Mouse (Mus musculus): ENCODE measurements at regions not wholly inside any gene's neighbourhood (a gene's known extent, or its start where the extent isn't known, plus 50 kb on each side); places are given as distances from the start of the nearest gene placed in this dataset.

DNA sequence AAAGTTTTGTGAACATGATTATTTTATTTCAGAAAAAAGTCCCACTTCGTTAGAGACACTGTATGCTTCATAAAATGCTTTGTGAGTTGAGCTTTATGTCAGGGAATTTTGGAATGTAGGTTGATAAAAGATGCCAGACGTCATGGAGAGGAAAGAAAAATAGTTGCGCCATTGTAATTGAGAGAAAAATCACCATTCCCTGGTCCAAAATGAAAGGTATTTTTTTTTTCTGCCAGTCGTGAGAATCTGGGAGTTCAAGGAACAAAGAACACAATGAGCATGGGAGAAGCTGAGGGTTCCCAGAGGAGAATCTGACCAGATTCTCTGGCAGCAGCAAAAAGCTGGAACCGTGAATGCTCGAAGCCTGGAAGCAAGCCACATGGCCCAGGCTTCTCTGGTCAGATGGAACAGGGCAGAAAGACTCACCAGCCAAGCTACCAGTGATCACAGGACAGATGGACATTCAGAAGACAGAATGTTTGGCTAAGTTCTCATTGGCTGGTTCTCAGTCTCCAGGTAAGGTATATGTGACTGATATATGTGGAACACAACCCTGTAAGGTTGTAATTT lies 247.5 kb downstream of the Dnajb9 start:
- Histone ChIP-seq H3K4me3 (ENCODE audit: low read depth, low read length) (no peak overlapping the region), H3K9ac (ENCODE audit: low read length) (no peak overlapping the region), H3K36me3 (ENCODE audit: control insufficient read depth, insufficient read depth, low read length) (no peaks in the 10 kb centered on the region), H3K4me2 (replicated peaks; ENCODE audit: low read depth) (no peak overlapping the region), H3K4me1 (replicated peaks; ENCODE audit: control insufficient read depth, insufficient read depth) (no peaks in the 10 kb centered on the region), H3K9me3 (ENCODE audit: control insufficient read depth, low read length) (no peaks in the 10 kb centered on the region), H3K27ac (replicated peaks) (no peak overlapping the region), H3K27me3 (ENCODE audit: control insufficient read depth, insufficient read depth, low read length) (no peaks in the 10 kb centered on the region)
- 69% methylated on average over 6 of the region's 6 CpGs for WGBS
- TF ChIP-seq EP300 (optimal IDR thresholded peaks at IDR 0.05) (no peak), CTCF (IDR thresholded peaks at IDR 0.05; ENCODE audit: low read depth) (no peak)
- DNase-seq (ENCODE audit: low spot score), result no peak
- no peak for ATAC-seq (ENCODE audit: low FRiP score, low TSS enrichment)

DNA sequence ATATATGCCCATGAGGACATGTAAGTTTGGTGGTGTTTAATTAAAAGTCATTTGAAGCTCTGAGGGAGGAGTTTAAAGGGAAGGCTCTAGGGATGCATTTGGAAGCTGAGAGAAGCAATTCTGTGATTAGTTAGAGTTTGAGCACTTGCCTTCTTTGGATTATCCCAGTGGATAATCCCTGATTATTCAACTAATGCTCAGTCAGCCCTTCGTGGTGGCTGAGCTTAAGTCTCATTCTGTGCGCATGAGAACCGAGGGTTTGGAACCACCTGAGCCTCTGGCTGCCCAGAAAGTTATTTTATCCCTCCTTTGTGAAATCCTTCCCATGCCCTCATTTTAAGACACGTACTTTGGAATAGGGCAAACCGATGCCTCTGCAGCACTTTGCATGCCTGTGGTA lies 285.9 kb downstream of the Dnajb9 start:
- no peak for TF ChIP-seq CTCF (IDR thresholded peaks at IDR 0.05; ENCODE audit: low read depth)
- TF ChIP-seq EP300 (optimal IDR thresholded peaks at IDR 0.05), result no peak
- WGBS, result 68% methylated on average over 5 of the region's 5 CpGs
- Histone ChIP-seq H3K27me3 (ENCODE audit: control insufficient read depth, insufficient read depth, low read length) (no peaks in the 10 kb centered on the region), H3K27ac (replicated peaks) (no peak overlapping the region), H3K9ac (ENCODE audit: low read length) (no peak overlapping the region), H3K36me3 (ENCODE audit: control insufficient read depth, insufficient read depth, low read length) (no peaks in the 10 kb centered on the region), H3K9me3 (ENCODE audit: control insufficient read depth, low read length) (no peaks in the 10 kb centered on the region), H3K4me1 (replicated peaks; ENCODE audit: control insufficient read depth, insufficient read depth) (no peaks in the 10 kb centered on the region), H3K4me2 (replicated peaks; ENCODE audit: low read depth) (no peak overlapping the region), H3K4me3 (ENCODE audit: low read depth, low read length) (no peak overlapping the region)
- no peak for ATAC-seq (ENCODE audit: low FRiP score, low TSS enrichment)
- DNase-seq (ENCODE audit: low spot score), result no peak

DNA sequence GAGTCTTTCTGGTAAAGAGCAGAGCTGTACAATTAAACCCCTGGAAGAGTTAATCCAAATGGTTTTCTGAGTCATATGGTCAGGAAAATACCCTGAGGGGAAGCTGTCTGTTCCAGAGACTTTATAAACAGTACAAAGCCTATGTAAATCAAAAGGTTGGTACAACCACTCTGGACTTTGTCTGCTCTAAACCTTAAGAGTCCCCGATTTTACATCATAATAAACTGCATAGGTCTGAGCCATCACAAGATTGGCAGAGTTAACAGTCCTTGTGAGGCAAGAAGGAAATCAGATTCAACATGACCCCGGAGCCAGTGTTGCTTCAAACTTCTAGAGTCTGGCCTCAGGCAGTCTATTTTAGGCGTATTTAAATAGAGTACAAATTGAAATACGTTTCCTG lies 289.7 kb downstream of the Dnajb9 start:
- DNase-seq (ENCODE audit: low spot score) (no peak), ATAC-seq (ENCODE audit: low FRiP score, low TSS enrichment) (no peak)
- H3K9me3 ChIP-seq (ENCODE audit: control insufficient read depth, low read length), result no peaks in the 10 kb centered on the region
- no peaks in the 10 kb centered on the region for H3K4me1 ChIP-seq (replicated peaks; ENCODE audit: control insufficient read depth, insufficient read depth)
- no peak overlapping the region for H3K4me2 ChIP-seq (replicated peaks; ENCODE audit: low read depth)
- no peaks in the 10 kb centered on the region for H3K27me3 ChIP-seq (ENCODE audit: control insufficient read depth, insufficient read depth, low read length)
- H3K4me3 ChIP-seq (ENCODE audit: low read depth, low read length), result no peak overlapping the region
- TF ChIP-seq EP300 (optimal IDR thresholded peaks at IDR 0.05) (no peak), CTCF (IDR thresholded peaks at IDR 0.05; ENCODE audit: low read depth) (no peak)
- H3K27ac ChIP-seq (replicated peaks), result no peak overlapping the region
- no peaks in the 10 kb centered on the region for H3K36me3 ChIP-seq (ENCODE audit: control insufficient read depth, insufficient read depth, low read length)
- H3K9ac ChIP-seq (ENCODE audit: low read length), result no peak overlapping the region
- WGBS, result 35% methylated on average over 4 of the region's 4 CpGs

DNA sequence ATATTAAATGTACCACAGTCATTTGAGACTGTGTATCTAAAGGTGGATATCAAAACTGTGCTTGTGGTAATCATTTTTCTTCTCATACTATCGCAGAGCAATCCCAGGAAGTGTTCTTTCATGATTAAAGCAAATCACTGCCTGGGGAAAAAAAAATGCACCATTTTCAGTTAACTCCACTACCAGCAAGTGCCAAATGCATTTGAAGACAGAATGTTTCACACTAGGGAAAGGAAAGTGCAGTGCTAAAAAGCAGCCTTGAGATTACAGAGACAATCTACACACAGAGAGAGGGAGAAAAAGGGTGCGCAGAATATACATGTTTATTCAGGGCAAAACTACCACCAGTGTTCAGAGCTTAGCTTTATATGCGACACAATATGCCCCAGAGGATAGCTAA lies 291.0 kb downstream of the Dnajb9 start:
- 47% methylated on average over 3 of the region's 3 CpGs for WGBS
- TF ChIP-seq CTCF (IDR thresholded peaks at IDR 0.05; ENCODE audit: low read depth) (no peak), EP300 (optimal IDR thresholded peaks at IDR 0.05) (no peak)
- ATAC-seq (ENCODE audit: low FRiP score, low TSS enrichment), result no peak

DNA sequence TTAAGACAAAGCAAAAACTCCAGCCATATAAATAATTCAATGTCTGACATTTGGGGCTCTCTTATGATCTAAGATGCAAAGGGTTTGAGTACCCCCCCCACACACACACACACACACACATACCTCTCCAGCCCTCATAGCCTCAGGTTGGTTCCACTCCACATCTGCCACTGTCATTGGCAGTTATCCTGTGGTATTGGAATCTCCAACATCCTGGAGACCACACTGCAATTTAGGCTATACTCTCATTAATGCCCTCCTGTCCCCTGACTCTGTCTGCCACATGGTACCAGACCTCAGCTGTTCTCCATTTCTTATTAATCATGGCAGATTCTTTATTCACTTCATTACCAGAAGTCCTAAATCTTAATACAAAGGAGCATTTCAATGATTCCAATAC lies 293.3 kb downstream of the Dnajb9 start:
- Histone ChIP-seq H3K27me3 (ENCODE audit: control insufficient read depth, insufficient read depth, low read length) (no peaks in the 10 kb centered on the region), H3K9ac (ENCODE audit: low read length) (no peak overlapping the region), H3K27ac (replicated peaks) (no peak overlapping the region), H3K4me2 (replicated peaks; ENCODE audit: low read depth) (no peak overlapping the region), H3K9me3 (ENCODE audit: control insufficient read depth, low read length) (no peaks in the 10 kb centered on the region), H3K36me3 (ENCODE audit: control insufficient read depth, insufficient read depth, low read length) (no peaks in the 10 kb centered on the region), H3K4me3 (ENCODE audit: low read depth, low read length) (no peak overlapping the region), H3K4me1 (replicated peaks; ENCODE audit: control insufficient read depth, insufficient read depth) (no peaks in the 10 kb centered on the region)
- TF ChIP-seq EP300 (optimal IDR thresholded peaks at IDR 0.05) (no peak), CTCF (IDR thresholded peaks at IDR 0.05; ENCODE audit: low read depth) (no peak)
- no peak for ATAC-seq (ENCODE audit: low FRiP score, low TSS enrichment)
- DNase-seq (ENCODE audit: low spot score), result no peak

More for the DNA sequence above, 291.0 kb downstream of the Dnajb9 start:
- Histone ChIP-seq H3K9me3 (ENCODE audit: control insufficient read depth, low read length) (no peaks in the 10 kb centered on the region), H3K4me3 (ENCODE audit: low read depth, low read length) (no peak overlapping the region), H3K27me3 (ENCODE audit: control insufficient read depth, insufficient read depth, low read length) (no peaks in the 10 kb centered on the region), H3K4me1 (replicated peaks; ENCODE audit: control insufficient read depth, insufficient read depth) (no peaks in the 10 kb centered on the region), H3K4me2 (replicated peaks; ENCODE audit: low read depth) (no peak overlapping the region), H3K27ac (replicated peaks) (no peak overlapping the region), H3K36me3 (ENCODE audit: control insufficient read depth, insufficient read depth, low read length) (no peaks in the 10 kb centered on the region), H3K9ac (ENCODE audit: low read length) (no peak overlapping the region)
- no peak for DNase-seq (ENCODE audit: low spot score)

DNA sequence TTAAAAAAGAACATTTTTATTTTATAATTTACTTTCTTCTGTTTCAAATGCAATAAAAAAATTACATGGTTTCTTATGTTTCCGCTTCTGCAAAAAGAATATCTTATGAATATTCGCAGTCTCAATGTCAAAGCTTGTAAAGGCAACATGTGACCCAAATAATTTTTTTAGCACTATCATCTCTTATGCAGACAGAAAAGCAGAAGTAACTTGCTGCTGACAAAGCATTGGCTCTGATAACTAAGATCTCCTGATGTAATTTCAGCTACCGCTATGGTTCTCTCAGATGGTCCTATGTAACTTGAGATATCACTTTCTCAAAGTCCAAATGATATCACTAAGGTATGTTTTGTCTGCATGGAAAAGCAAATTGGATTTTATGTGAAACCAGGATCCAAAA lies 310.9 kb downstream of the Dnajb9 start:
- 85% methylated on average over 3 of the region's 3 CpGs for WGBS
- DNase-seq (ENCODE audit: low spot score) (no peak), ATAC-seq (ENCODE audit: low FRiP score, low TSS enrichment) (no peak)
- TF ChIP-seq EP300 (optimal IDR thresholded peaks at IDR 0.05) (no peak), CTCF (IDR thresholded peaks at IDR 0.05; ENCODE audit: low read depth) (no peak)
- Histone ChIP-seq H3K4me1 (replicated peaks; ENCODE audit: control insufficient read depth, insufficient read depth) (no peaks in the 10 kb centered on the region), H3K27ac (replicated peaks) (no peak overlapping the region), H3K36me3 (ENCODE audit: control insufficient read depth, insufficient read depth, low read length) (no peaks in the 10 kb centered on the region), H3K4me2 (replicated peaks; ENCODE audit: low read depth) (no peak overlapping the region), H3K9ac (ENCODE audit: low read length) (no peak overlapping the region), H3K27me3 (ENCODE audit: control insufficient read depth, insufficient read depth, low read length) (no peaks in the 10 kb centered on the region), H3K9me3 (ENCODE audit: control insufficient read depth, low read length) (no peaks in the 10 kb centered on the region), H3K4me3 (ENCODE audit: low read depth, low read length) (no peak overlapping the region)
